Mouse (Mus musculus) thymus, adult 2 months (tissue): ENCODE data around the gene Spry1.

Experiments used
- CTCF ChIP-seq: fragments of 200-500 bp; IDR thresholded peaks from 2 replicates; pipeline ENCODE4 v1.5.1; 2012; ENCODE audit warnings: mild to moderate bottlenecking, control low read depth, low read length, moderate library complexity, borderline replicate concordance; ENCODE audit not compliant: control insufficient read depth, poor library complexity, insufficient read depth; ENCODE audit errors: extremely low read depth
- POLR2A ChIP-seq: fragments of 200-500 bp; IDR thresholded peaks from 2 replicates; pipeline ENCODE4 v1.6.1; 2012; ENCODE audit warnings: mild to moderate bottlenecking, low read length, control low read depth, moderate library complexity; ENCODE audit not compliant: control insufficient read depth, poor library complexity, insufficient read depth; ENCODE audit errors: extremely low read depth

DNA sequence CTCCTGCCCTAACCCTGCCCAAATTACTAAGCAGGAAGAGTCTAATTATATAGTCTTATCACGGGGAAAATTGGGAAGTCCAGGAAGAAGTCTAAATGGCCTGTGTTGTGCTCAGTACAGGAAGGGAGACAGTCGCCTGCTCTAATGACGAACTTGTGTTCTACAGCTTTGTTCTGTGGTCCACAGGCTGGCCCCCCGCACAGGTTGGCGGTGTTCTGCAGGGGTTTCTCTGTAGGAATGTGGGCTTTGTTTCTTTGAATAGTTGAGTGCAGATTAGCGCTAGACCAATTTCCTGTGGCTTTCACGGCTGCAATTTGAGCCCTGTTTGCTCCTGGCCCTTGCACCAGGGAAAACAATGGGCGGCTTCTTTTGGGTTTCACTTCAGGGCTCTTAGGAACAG is 17.3 kb downstream of the Spry1 start:
- TF ChIP-seq CTCF (no peak), POLR2A (no peak)
